Mouse (Mus musculus): ENCODE results near the gene Gclm.

DNA sequence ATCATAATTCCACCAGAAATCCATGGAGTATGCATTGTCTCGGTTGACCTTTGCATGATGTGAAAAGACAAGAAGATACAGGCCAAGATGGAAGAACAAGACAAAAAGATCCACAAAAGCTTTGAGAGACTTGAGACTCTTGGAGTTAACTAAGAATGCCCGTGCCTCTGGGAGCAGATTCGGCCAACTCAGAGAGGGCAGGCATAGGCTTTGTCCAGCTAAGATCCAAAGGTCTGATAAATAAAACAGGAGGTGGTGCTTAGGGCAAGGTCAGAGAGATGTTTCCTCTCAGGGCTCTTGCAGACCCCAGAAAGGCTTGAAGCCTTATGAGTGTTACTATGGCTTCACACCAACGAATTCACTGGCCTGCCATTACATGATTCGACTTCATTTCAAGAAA lies 45.3 kb upstream of the Gclm start:
- TF ChIP-seq CTCF (conservative IDR thresholded peaks at IDR 0.05; ENCODE audit: low read length) (no peak), POU5F1 (IDR thresholded peaks at IDR 0.05; ENCODE audit: borderline replicate concordance, low read length) (no peak), NANOG (IDR thresholded peaks at IDR 0.05; ENCODE audit: borderline replicate concordance, low read length) (no peak)
